Mouse (Mus musculus): Measurements from ENCODE around the gene Sptssa. TPM values are rescaled to one million over a fixed set of nuclear protein-coding genes. Genes with fewer than 3 reads are reported as not detected.
A peak's percentile ranks its signal among the peaks of the same experiment; 100 is the strongest.
"Not testable (repeated sequence)": the region's sequence is repeated elsewhere in the genome, so short reads cannot be mapped to it uniquely, and the experiment has no call there.

Gene Sptssa
- total RNA-seq (2022), result 10 to 100 TPM; 30.2 to 30.7 (median 30.4) TPM

- peak; percentile 95 for DNase-seq (ENCODE audit: low spot score)
Observed at GRCm38 (mm10) chr12:54656396-54657171, at the start of gene Sptssa. Gene Sptssa, minus strand, starts transcription at chr12:54656573.

- no peak for DNase-seq (ENCODE audit: low spot score)
Observed at GRCm38 (mm10) chr12:54699394-54699793, 43.0 kb upstream of the Sptssa start.

GRCm38 (mm10) chr12:54697791-54698250 is 41.4 kb upstream of the Sptssa start:
- no peak for DNase-seq (ENCODE audit: low spot score)

GRCm38 (mm10) chr12:54697003-54697597 is 40.7 kb upstream of the Sptssa start:
- DNase-seq (ENCODE audit: low spot score), result peak; percentile 38

GRCm38 (mm10) chr12:54696242-54697002 is 40.0 kb upstream of the Sptssa start:
- peak; percentile 95 for DNase-seq (ENCODE audit: low spot score)

- peak; percentile 97 for DNase-seq (ENCODE audit: low spot score)
Observed at GRCm38 (mm10) chr12:54695511-54696241, 39.3 kb upstream of the Sptssa start, which contains the start of gene Eapp. Gene Eapp, minus strand, starts transcription at chr12:54695897.

- DNase-seq (ENCODE audit: low spot score), result no peak
Observed at GRCm38 (mm10) chr12:54694847-54695510, 38.6 kb upstream of the Sptssa start.

- no peak for DNase-seq (ENCODE audit: low spot score)
Observed at GRCm38 (mm10) chr12:54689082-54689481, 32.7 kb upstream of the Sptssa start.

GRCm38 (mm10) chr12:54683182-54683581 is 26.8 kb upstream of the Sptssa start:
- DNase-seq (ENCODE audit: low spot score), result no peak

GRCm38 (mm10) chr12:54676709-54677108 is 20.3 kb upstream of the Sptssa start:
- DNase-seq (ENCODE audit: low spot score), result no peak

- DNase-seq (ENCODE audit: low spot score), result no peak
Observed at GRCm38 (mm10) chr12:54675396-54675795, 19.0 kb upstream of the Sptssa start.

GRCm38 (mm10) chr12:54671262-54671661 is 14.9 kb upstream of the Sptssa start:
- no peak for DNase-seq (ENCODE audit: low spot score)

GRCm38 (mm10) chr12:54668141-54668540 is 11.8 kb upstream of the Sptssa start:
- DNase-seq (ENCODE audit: low spot score), result no peak

- DNase-seq (ENCODE audit: low spot score), result no peak
Observed at GRCm38 (mm10) chr12:54665526-54665925, 9.2 kb upstream of the Sptssa start.

GRCm38 (mm10) chr12:54661470-54661869 is 5.1 kb upstream of the Sptssa start:
- DNase-seq (ENCODE audit: low spot score), result not testable (repeated sequence)

GRCm38 (mm10) chr12:54659901-54660300 is 3.5 kb upstream of the Sptssa start:
- no peak for DNase-seq (ENCODE audit: low spot score)

- DNase-seq (ENCODE audit: low spot score), result no peak
Observed at GRCm38 (mm10) chr12:54658425-54659092, 2.2 kb upstream of the Sptssa start.

GRCm38 (mm10) chr12:54657951-54658350 is 1.6 kb upstream of the Sptssa start:
- no peak for DNase-seq (ENCODE audit: low spot score)

- no peak for DNase-seq (ENCODE audit: low spot score)
Observed at GRCm38 (mm10) chr12:54657226-54657625, 853 bp upstream of the Sptssa start.

GRCm38 (mm10) chr12:54656039-54656395 is 356 bp downstream of the Sptssa start:
- DNase-seq (ENCODE audit: low spot score), result no peak

All from heart, adult 8-10 months (tissue).